Mouse (Mus musculus) limb, embryonic 14.5 days (tissue): ENCODE data around the gene Dab1. TPM values are rescaled to one million over a fixed set of nuclear protein-coding genes. Genes with fewer than 3 reads are reported as not detected.

Experiments used
- ATAC-seq: fragments of 200-750 bp; cut with Nextera tagmentation; 2 replicates; pipeline ENCODE4 v1.8.0; 2017; ENCODE audit warnings: low read depth, moderate number of reproducible peaks, moderate TSS enrichment; ENCODE audit not compliant: low FRiP score
- DNase-seq: peaks from one replicate; pipeline ENCODE4 v3.0.0-alpha.2; 2015; ENCODE audit warnings: low spot score
- H3K27ac ChIP-seq: fragments of 300-500 bp; sonication (generic); replicated peaks from 2 replicates; pipeline ENCODE4 v1.5.1; 2014; ENCODE audit warnings: low read depth, mild to moderate bottlenecking, low read length, moderate library complexity, mixed read lengths
- H3K27me3 ChIP-seq: fragments of 300-500 bp; sonication (generic); 2 replicates; pipeline ENCODE4 v1.6.1; 2014; ENCODE audit warnings: low read length, mixed read lengths; ENCODE audit not compliant: control insufficient read depth, insufficient read depth
- H3K36me3 ChIP-seq: fragments of 300-500 bp; sonication (generic); 2 replicates; pipeline ENCODE4 v1.6.1; 2014; ENCODE audit warnings: mild to moderate bottlenecking, low read length, moderate library complexity, mixed read lengths; ENCODE audit not compliant: control insufficient read depth, insufficient read depth
- H3K4me1 ChIP-seq: fragments of 300-500 bp; sonication (generic); 2 replicates; pipeline ENCODE4 v1.6.1; 2014; ENCODE audit warnings: antibody characterized with exemption, low read length, mixed read lengths; ENCODE audit not compliant: control insufficient read depth, insufficient read depth
- H3K4me2 ChIP-seq: fragments of 300-500 bp; sonication (generic); replicated peaks from 2 replicates; pipeline ENCODE4 v1.6.1; 2014; ENCODE audit warnings: low read depth, mild to moderate bottlenecking, low read length, moderate library complexity; ENCODE audit not compliant: severe bottlenecking
- H3K4me3 ChIP-seq: fragments of 300-500 bp; sonication (generic); replicated peaks from 2 replicates; pipeline ENCODE4 v1.5.1; 2014; ENCODE audit warnings: low read length
- H3K9ac ChIP-seq: fragments of 300-500 bp; sonication (generic); 2 replicates; pipeline ENCODE4 v1.6.1; 2014; ENCODE audit warnings: mild to moderate bottlenecking, low read depth, low read length, moderate library complexity; ENCODE audit not compliant: severe bottlenecking
- H3K9me3 ChIP-seq: fragments of 300-500 bp; sonication (generic); 2 replicates; pipeline ENCODE4 v1.6.1; 2016; ENCODE audit warnings: low read length; ENCODE audit not compliant: control insufficient read depth
- POLR2A ChIP-seq: fragments of 200-500 bp; IDR thresholded peaks from 2 replicates; pipeline ENCODE4 v1.8.0; 2012; ENCODE audit warnings: inconsistent platforms, mild to moderate bottlenecking, moderate library complexity, borderline replicate concordance; ENCODE audit not compliant: insufficient read depth, insufficient read length; ENCODE audit errors: extremely low read depth
- WGBS: fragments of 180-500 bp; shearing (Covaris S2); extraction: QIAGEN DNeasy Blood & Tissue Kit; methylation state at CpG from one replicate; pipeline ENCODE4 v1.1.7; 2014; 5-methylcytosine and 5-hydroxymethylcytosine counted together
- polyA plus RNA-seq, 2 experiments: library from polyadenylated mRNA; depleted of rRNA in 1 of 2; stranded (reverse) in 1 of 2; unstranded in 1 of 2; fragments of >200 nt; fragmentation: Nextera tagmentation in 1 of 2; extraction: Ambion mirVana in 1 of 2; gene quantifications; 2 replicates each; pipeline versions ENCODE4 v1.2.1 to v1.2.3; 2012 to 2014

Gene Dab1
- polyA plus RNA-seq, 2 experiments, result 5.5 to 12.1 TPM

DNA sequence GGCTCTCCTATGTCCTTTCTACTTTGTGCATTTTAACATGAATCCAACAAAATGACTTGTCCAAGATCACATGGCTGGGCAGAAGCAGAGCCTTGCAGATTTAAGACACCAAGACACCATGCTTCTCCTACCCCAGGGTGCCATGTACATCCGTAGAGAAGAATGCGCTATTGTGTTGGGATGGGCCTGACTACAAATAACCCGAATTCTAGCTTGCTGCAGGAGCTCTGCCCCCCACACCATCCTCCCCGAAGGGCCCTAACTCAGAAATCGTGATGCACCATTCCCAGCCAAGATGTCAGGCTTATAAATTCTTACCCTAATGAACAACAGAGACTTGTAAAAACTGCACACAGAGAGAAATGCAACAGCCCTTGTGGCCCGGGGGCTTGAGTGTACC, 118.0 kb downstream of the Dab1 start:
- H3K27me3 ChIP-seq, result no peaks in the 10 kb centered on the region
- H3K9ac ChIP-seq, result no peak overlapping the region
- H3K9me3 ChIP-seq, result no peaks in the 10 kb centered on the region
- H3K4me3 ChIP-seq, result no peak overlapping the region
- H3K27ac ChIP-seq, result no peak overlapping the region
- peaks cover 15% of the 10 kb centered on the region; the same call in 1 of the 2 replicates for H3K4me1 ChIP-seq
- DNase-seq (peak; percentile 47), ATAC-seq (0 out of 2 replicates have a peak, but pooled peaks have one; percentile 30)
- no peak overlapping the region for H3K4me2 ChIP-seq
- 14% methylated on average over 6 of the region's 6 CpGs for WGBS
- TF ChIP-seq POLR2A, result no peak
- no peaks in the 10 kb centered on the region for H3K36me3 ChIP-seq

DNA sequence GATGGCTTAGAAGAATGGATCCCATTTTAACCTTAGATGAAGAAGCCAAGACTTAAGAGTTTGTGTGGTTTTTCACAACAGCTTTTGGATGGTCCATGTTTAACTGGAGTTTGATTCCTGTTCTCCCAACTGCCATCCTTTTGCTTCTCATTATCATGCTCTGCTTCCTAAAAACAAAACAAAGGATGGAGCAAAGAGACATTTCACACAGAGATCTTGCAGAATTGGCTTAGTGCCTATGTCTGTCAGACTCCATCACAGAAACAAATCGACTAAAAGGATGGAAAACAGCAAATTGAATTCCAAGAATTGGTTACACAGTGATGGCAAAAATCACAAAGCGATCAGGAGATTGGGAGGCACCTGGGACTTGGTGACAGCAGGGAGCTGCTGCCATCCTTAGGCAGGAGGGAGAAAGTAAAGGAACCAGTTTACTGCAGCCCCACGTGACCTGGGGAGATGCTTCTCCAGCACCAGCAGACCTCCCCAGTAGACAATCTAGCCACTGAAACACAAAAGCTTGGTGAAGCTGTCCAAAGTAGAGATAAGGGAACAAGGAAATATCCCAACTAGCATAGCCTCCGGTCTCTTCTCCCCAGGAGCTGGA, 132.2 kb downstream of the Dab1 start:
- Histone ChIP-seq H3K9me3 (no peaks in the 10 kb centered on the region), H3K27ac (no peak overlapping the region), H3K4me1 (peaks cover 9% of the 10 kb centered on the region; the same call in 1 of the 2 replicates), H3K27me3 (no peaks in the 10 kb centered on the region), H3K4me2 (no peak overlapping the region), H3K4me3 (no peak overlapping the region), H3K36me3 (no peaks in the 10 kb centered on the region), H3K9ac (no peak overlapping the region)
- ATAC-seq, result no peak
- no peak for TF ChIP-seq POLR2A
- 57% methylated on average over 4 of the region's 4 CpGs for WGBS
- DNase-seq, result no peak

GRCm38 (mm10) chr4:103754561-103754960, 135.4 kb downstream of the Dab1 start:
- no peaks in the 10 kb centered on the region for H3K27me3 ChIP-seq
- WGBS, result 34% methylated on average over 7 of the region's 7 CpGs
- no peak overlapping the region for H3K9ac ChIP-seq
- H3K9me3 ChIP-seq, result no peaks in the 10 kb centered on the region
- peaks cover 9% of the 10 kb centered on the region; the same call in 1 of the 2 replicates for H3K4me1 ChIP-seq
- no peak overlapping the region for H3K27ac ChIP-seq
- DNase-seq, result no peak
- H3K4me3 ChIP-seq, result no peak overlapping the region
- TF ChIP-seq POLR2A, result no peak
- no peak overlapping the region for H3K4me2 ChIP-seq
- no peaks in the 10 kb centered on the region for H3K36me3 ChIP-seq
- ATAC-seq, result no peak

DNA sequence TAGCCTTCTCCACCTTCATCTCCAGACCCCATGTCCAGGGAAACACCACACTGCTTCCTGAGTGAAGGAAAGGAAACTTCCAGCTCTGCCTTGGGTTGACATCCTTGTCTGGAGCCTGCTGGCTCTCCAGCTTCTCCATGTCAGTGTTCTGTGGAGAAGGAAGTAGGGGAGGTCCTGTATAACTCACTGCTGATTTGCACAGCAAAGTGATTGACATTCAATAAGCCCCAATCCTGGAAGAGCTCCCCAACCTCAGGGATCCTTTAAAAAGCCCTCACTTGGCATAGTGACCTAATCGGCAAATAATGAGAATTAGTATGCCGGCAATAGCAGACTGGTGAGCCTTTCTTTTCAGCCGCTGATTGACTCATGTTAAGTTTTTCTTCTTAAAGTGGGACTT, 138.1 kb downstream of the Dab1 start:
- Histone ChIP-seq H3K9me3 (no peaks in the 10 kb centered on the region), H3K4me1 (peaks cover 9% of the 10 kb centered on the region; the same call in 1 of the 2 replicates), H3K4me2 (0 out of 2 replicates have a peak overlapping the region, but pooled peaks have one; percentile 3), H3K4me3 (no peak overlapping the region), H3K36me3 (no peaks in the 10 kb centered on the region), H3K27me3 (no peaks in the 10 kb centered on the region), H3K27ac (no peak overlapping the region), H3K9ac (no peak overlapping the region)
- 39% methylated on average over 3 of the region's 3 CpGs for WGBS
- ATAC-seq (no peak), DNase-seq (no peak)
- TF ChIP-seq POLR2A, result no peak

GRCm38 (mm10) chr4:103762416-103762815, 143.3 kb downstream of the Dab1 start:
- no peak overlapping the region for H3K27ac ChIP-seq
- ATAC-seq (no peak), DNase-seq (no peak)
- no peak overlapping the region for H3K9ac ChIP-seq
- no peak overlapping the region for H3K4me2 ChIP-seq
- H3K4me1 ChIP-seq, result no peaks in the 10 kb centered on the region
- WGBS, result 89% methylated on average over 11 of the region's 11 CpGs
- TF ChIP-seq POLR2A, result no peak
- no peak overlapping the region for H3K4me3 ChIP-seq
- no peaks in the 10 kb centered on the region for H3K9me3 ChIP-seq
- no peaks in the 10 kb centered on the region for H3K36me3 ChIP-seq
- H3K27me3 ChIP-seq, result no peaks in the 10 kb centered on the region
